Mouse (Mus musculus) adrenal gland, postnatal 4 days (tissue): Measurements from ENCODE around the gene a. TPM values are rescaled to one million over a fixed set of nuclear protein-coding genes. Genes with fewer than 3 reads are reported as not detected.
"Not testable (repeated sequence)": the region's sequence is repeated elsewhere in the genome, so short reads cannot be mapped to it uniquely, and the experiment has no call there.

Experiments used
- DNase-seq, 2 experiments: peaks; one replicate each; pipeline ENCODE4 v3.0.0; 2021 to 2022; ENCODE audit warnings: low spot score in 2 of 2, mixed read lengths in 2 of 2
- total RNA-seq, 2 experiments: library from RNA; stranded (reverse); gene quantifications; 2 replicates each; pipeline ENCODE4 v1.2.3; 2021

Gene a
- total RNA-seq, 2 experiments from 2014 or later, result not detected

GRCm38 (mm10) chr2:154971919-154972692, 180.9 kb downstream of the a start:
- DNase-seq, result no peak

GRCm38 (mm10) chr2:154972981-154973380, 181.8 kb downstream of the a start:
- no peak for DNase-seq

- no peak for DNase-seq
Observed at GRCm38 (mm10) chr2:154986609-154987008, 195.4 kb downstream of the a start.

GRCm38 (mm10) chr2:154991411-154991810, 200.2 kb downstream of the a start:
- DNase-seq, result no peak

GRCm38 (mm10) chr2:154992083-154992482, 200.9 kb downstream of the a start:
- DNase-seq, result no peak

- DNase-seq, result no peak
Observed at GRCm38 (mm10) chr2:155005491-155005890, 214.3 kb downstream of the a start.

GRCm38 (mm10) chr2:155011086-155011656, 220.0 kb downstream of the a start:
- no peak for DNase-seq

GRCm38 (mm10) chr2:155012991-155013390, 221.8 kb downstream of the a start:
- no peak for DNase-seq

GRCm38 (mm10) chr2:155016751-155017150, 225.5 kb downstream of the a start:
- not testable (repeated sequence) for DNase-seq

- DNase-seq, result peak in 1 of 2 experiments; percentile 7
Observed at GRCm38 (mm10) chr2:155018251-155018755, 227.1 kb downstream of the a start, which contains the start of gene Gm14226. Gm14226 (plus strand) TSS chr2:155018266.

- DNase-seq, result peak; percentile 55 to 63
Observed at GRCm38 (mm10) chr2:155018762-155019641, 227.8 kb downstream of the a start.

GRCm38 (mm10) chr2:155019673-155020072, 228.5 kb downstream of the a start:
- DNase-seq, result peak; percentile 91 to 96

- not testable (repeated sequence) for DNase-seq
Observed at GRCm38 (mm10) chr2:155020247-155020826, 229.1 kb downstream of the a start.

GRCm38 (mm10) chr2:155030831-155031230, 239.6 kb downstream of the a start:
- DNase-seq, result no peak

GRCm38 (mm10) chr2:155032938-155033710, 241.9 kb downstream of the a start:
- DNase-seq, result no peak

GRCm38 (mm10) chr2:155039956-155040355, 248.8 kb downstream of the a start:
- no peak for DNase-seq

GRCm38 (mm10) chr2:155044542-155044941, 253.3 kb downstream of the a start:
- no peak for DNase-seq

GRCm38 (mm10) chr2:155045075-155045474, 253.9 kb downstream of the a start:
- DNase-seq, result no peak

GRCm38 (mm10) chr2:155046803-155047202, 255.6 kb downstream of the a start:
- DNase-seq, result no peak

GRCm38 (mm10) chr2:155047452-155048178, 256.4 kb downstream of the a start:
- DNase-seq, result no peak
